Mouse (Mus musculus): ENCODE results near the gene Tnfrsf11a. TPM values are rescaled to one million over a fixed set of nuclear protein-coding genes. Genes with fewer than 3 reads are reported as not detected.

The Tnfrsf11a gene
- polyA plus RNA-seq, 1 experiment = not detected

DNA sequence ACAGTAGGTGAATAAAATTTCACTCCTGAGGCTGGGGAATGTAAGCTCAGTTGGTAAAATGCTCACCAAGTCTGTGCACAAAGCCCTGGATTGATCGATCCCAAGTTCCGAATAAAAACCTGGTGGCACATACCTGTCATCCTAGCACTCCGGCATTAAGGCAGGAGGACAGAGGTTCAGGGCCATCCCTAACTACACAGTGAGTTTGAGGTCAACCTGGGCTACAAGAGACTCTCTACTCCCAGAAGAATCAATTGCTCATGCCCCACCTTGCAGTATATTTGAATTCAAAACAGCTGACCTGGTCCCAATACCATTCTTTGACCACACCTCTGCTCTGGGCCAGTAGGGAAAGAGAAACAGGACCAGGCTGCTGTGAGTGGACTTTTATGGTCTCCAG lies 35.2 kb downstream of the Tnfrsf11a start:
- WGBS = 94% methylated on average over 3 of the region's 3 CpGs
- Histone ChIP-seq H3K27ac (ENCODE audit: insufficient read depth, low read depth, low read length) (no peak overlapping the region), H3K4me3 (ENCODE audit: insufficient read depth, low read depth, low read length) (no peak overlapping the region), H3K4me1 (ENCODE audit: control insufficient read depth, insufficient read depth, low read length) (peaks cover 8% of the 10 kb centered on the region)
- TF ChIP-seq CTCF (IDR thresholded peaks at IDR 0.05; ENCODE audit: insufficient read depth, low read depth, low read length) = no peak
- TF ChIP-seq POLR2A (IDR thresholded peaks at IDR 0.05; ENCODE audit: insufficient read depth, low read depth, low read length) = no peak

- Histone ChIP-seq H3K4me1 (ENCODE audit: control insufficient read depth, insufficient read depth, low read length) (no peaks in the 10 kb centered on the region), H3K4me3 (ENCODE audit: insufficient read depth, low read depth, low read length) (no peak overlapping the region), H3K27ac (ENCODE audit: insufficient read depth, low read depth, low read length) (no peak overlapping the region)
- TF ChIP-seq CTCF (IDR thresholded peaks at IDR 0.05; ENCODE audit: insufficient read depth, low read depth, low read length) (no peak), POLR2A (IDR thresholded peaks at IDR 0.05; ENCODE audit: insufficient read depth, low read depth, low read length) (no peak)
- WGBS = 51% methylated on average over 6 of the region's 6 CpGs
Observed at GRCm38 (mm10) chr1:105819031-105819430, 38.5 kb downstream of the Tnfrsf11a start.

DNA sequence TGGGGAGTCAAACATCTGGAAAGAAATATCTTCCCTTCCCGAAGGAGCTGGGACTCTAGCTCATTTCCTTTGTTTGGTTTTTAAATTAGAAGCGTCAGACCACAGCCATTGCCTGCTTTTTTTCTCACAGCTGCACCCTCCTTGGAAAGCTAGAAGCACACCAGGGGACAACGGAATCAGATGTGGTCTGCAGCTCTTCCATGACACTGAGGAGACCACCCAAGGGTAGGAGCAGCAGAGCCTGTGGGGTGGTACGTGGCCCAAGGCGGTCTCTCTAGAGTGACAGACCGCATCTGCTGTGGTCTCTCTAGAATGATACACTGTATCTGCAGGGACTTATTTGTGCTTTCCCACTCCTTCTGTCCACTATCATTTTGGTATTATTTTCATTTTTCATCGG lies 39.2 kb downstream of the Tnfrsf11a start:
- WGBS = 60% methylated on average over 7 of the region's 7 CpGs
- TF ChIP-seq POLR2A (IDR thresholded peaks at IDR 0.05; ENCODE audit: insufficient read depth, low read depth, low read length) = no peak
- TF ChIP-seq CTCF (IDR thresholded peaks at IDR 0.05; ENCODE audit: insufficient read depth, low read depth, low read length) = no peak
- Histone ChIP-seq H3K27ac (ENCODE audit: insufficient read depth, low read depth, low read length) (no peak overlapping the region), H3K4me3 (ENCODE audit: insufficient read depth, low read depth, low read length) (no peak overlapping the region), H3K4me1 (ENCODE audit: control insufficient read depth, insufficient read depth, low read length) (no peaks in the 10 kb centered on the region)

DNA sequence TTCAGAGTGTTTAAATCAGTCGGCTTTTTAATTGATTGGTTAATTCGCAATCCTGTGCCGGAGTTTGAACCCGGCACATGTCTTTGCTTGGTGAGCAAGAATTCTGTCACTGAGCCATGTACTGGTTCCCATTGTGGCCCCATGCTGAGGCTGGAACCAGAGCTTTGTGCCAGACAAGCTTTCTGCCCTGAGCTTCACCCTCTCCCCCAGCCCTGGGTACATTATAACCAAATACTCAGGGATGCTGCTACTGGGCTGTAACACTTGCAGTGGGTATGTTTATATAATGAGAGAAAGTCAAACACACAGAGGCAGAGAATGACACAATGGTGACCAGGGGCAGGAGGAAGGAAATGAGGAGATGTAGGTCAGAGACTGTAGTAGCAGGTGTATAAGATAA lies 43.8 kb downstream of the Tnfrsf11a start:
- WGBS = 97% methylated on average over 4 of the region's 4 CpGs
- Histone ChIP-seq H3K4me3 (ENCODE audit: insufficient read depth, low read depth, low read length) (no peak overlapping the region), H3K4me1 (ENCODE audit: control insufficient read depth, insufficient read depth, low read length) (no peaks in the 10 kb centered on the region), H3K27ac (ENCODE audit: insufficient read depth, low read depth, low read length) (no peak overlapping the region)
- TF ChIP-seq CTCF (IDR thresholded peaks at IDR 0.05; ENCODE audit: insufficient read depth, low read depth, low read length) (no peak), POLR2A (IDR thresholded peaks at IDR 0.05; ENCODE audit: insufficient read depth, low read depth, low read length) (no peak)

DNA sequence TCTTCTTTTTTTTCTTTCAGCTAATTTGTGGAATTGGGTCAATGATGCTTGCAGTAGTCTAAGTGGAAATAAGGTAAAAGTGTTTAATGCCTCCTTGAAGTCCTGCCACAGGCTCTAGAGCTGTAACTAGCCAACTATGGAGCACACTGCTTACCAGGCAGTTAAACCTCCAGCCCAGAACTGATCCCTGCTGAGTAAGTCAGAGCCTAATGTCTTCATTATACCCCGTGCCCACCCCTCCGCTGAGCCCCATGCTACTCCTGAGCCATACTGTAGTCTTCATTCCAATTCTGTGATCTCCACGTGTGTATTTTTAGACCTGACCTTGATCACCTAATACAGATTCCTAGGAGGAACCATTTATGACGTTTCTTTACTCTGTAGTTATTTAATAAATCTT lies 44.5 kb downstream of the Tnfrsf11a start:
- Histone ChIP-seq H3K4me1 (ENCODE audit: control insufficient read depth, insufficient read depth, low read length) (no peaks in the 10 kb centered on the region), H3K4me3 (ENCODE audit: insufficient read depth, low read depth, low read length) (no peak overlapping the region), H3K27ac (ENCODE audit: insufficient read depth, low read depth, low read length) (no peak overlapping the region)
- 77% methylated on average over 4 of the region's 4 CpGs for WGBS
- TF ChIP-seq POLR2A (IDR thresholded peaks at IDR 0.05; ENCODE audit: insufficient read depth, low read depth, low read length) (no peak), CTCF (IDR thresholded peaks at IDR 0.05; ENCODE audit: insufficient read depth, low read depth, low read length) (no peak)

- WGBS = 88% methylated on average over 7 of the region's 7 CpGs
- H3K4me1 ChIP-seq (ENCODE audit: control insufficient read depth, insufficient read depth, low read length) = no peaks in the 10 kb centered on the region
- no peak for TF ChIP-seq POLR2A (IDR thresholded peaks at IDR 0.05; ENCODE audit: insufficient read depth, low read depth, low read length)
- TF ChIP-seq CTCF (IDR thresholded peaks at IDR 0.05; ENCODE audit: insufficient read depth, low read depth, low read length) = no peak
- no peak overlapping the region for H3K27ac ChIP-seq (ENCODE audit: insufficient read depth, low read depth, low read length)
- H3K4me3 ChIP-seq (ENCODE audit: insufficient read depth, low read depth, low read length) = no peak overlapping the region
Observed at GRCm38 (mm10) chr1:105827374-105827773, 46.9 kb downstream of the Tnfrsf11a start.

DNA sequence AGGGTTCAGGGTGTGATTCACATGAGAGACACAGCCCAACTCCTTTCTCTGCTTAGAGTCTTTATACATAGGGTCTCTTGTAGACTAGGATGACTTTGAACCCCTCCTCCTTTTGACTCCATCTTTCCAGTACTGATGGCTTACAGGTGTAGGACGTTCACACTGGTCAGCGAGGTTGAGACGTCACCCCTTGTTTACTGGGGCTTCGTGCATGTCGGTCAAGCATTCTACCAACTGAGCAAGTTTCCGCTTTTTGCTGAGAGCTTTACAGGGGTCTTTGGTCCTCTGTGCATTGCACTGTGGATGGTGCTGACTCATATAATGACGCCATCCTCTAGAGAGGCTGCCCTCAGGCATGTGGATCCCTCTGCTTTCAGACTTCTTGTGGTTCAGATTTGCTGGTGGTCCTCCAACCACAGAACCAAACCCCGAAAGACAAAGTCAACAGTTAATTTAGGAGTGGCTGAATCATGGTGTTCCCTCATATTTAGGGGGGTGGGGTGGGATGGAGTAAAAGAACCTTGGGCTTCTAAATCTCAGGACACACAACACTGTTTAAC lies 47.3 kb downstream of the Tnfrsf11a start:
- Histone ChIP-seq H3K4me3 (ENCODE audit: insufficient read depth, low read depth, low read length) (no peak overlapping the region), H3K27ac (ENCODE audit: insufficient read depth, low read depth, low read length) (no peak overlapping the region), H3K4me1 (ENCODE audit: control insufficient read depth, insufficient read depth, low read length) (no peaks in the 10 kb centered on the region)
- TF ChIP-seq POLR2A (IDR thresholded peaks at IDR 0.05; ENCODE audit: insufficient read depth, low read depth, low read length) = no peak
- no peak for TF ChIP-seq CTCF (IDR thresholded peaks at IDR 0.05; ENCODE audit: insufficient read depth, low read depth, low read length)
- WGBS = 85% methylated on average over 8 of the region's 8 CpGs

GRCm38 (mm10) chr1:105829171-105829570 lies 48.7 kb downstream of the Tnfrsf11a start:
- 70% methylated on average over 5 of the region's 5 CpGs for WGBS
- no peaks in the 10 kb centered on the region for H3K4me1 ChIP-seq (ENCODE audit: control insufficient read depth, insufficient read depth, low read length)
- H3K27ac ChIP-seq (ENCODE audit: insufficient read depth, low read depth, low read length) = no peak overlapping the region
- TF ChIP-seq POLR2A (IDR thresholded peaks at IDR 0.05; ENCODE audit: insufficient read depth, low read depth, low read length) = no peak
- TF ChIP-seq CTCF (IDR thresholded peaks at IDR 0.05; ENCODE audit: insufficient read depth, low read depth, low read length) = no peak
- no peak overlapping the region for H3K4me3 ChIP-seq (ENCODE audit: insufficient read depth, low read depth, low read length)

DNA sequence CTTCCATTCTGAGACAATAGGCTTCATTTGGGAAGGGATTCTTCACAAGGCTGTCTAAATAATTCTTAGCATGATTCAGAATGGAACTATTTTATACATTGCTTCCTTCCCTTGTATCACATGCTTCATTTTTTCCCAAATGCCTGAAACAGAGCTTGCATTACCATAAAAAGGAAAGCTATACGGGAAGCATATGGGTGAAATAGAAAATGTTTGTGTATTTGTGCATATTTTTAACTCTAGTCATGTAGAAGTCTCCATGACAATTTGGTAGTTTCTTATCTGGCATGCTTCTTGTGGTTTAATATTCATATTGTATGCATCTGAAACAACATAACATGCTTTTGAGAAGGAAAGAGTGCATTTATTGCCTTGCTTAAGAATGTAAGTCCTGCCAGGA lies 52.3 kb downstream of the Tnfrsf11a start:
- TF ChIP-seq POLR2A (IDR thresholded peaks at IDR 0.05; ENCODE audit: insufficient read depth, low read depth, low read length) (no peak), CTCF (IDR thresholded peaks at IDR 0.05; ENCODE audit: insufficient read depth, low read depth, low read length) (no peak)
- 85% methylated on average over 1 of the region's 1 CpGs for WGBS
- H3K4me3 ChIP-seq (ENCODE audit: insufficient read depth, low read depth, low read length) = no peak overlapping the region
- no peak overlapping the region for H3K27ac ChIP-seq (ENCODE audit: insufficient read depth, low read depth, low read length)
- no peaks in the 10 kb centered on the region for H3K4me1 ChIP-seq (ENCODE audit: control insufficient read depth, insufficient read depth, low read length)

DNA sequence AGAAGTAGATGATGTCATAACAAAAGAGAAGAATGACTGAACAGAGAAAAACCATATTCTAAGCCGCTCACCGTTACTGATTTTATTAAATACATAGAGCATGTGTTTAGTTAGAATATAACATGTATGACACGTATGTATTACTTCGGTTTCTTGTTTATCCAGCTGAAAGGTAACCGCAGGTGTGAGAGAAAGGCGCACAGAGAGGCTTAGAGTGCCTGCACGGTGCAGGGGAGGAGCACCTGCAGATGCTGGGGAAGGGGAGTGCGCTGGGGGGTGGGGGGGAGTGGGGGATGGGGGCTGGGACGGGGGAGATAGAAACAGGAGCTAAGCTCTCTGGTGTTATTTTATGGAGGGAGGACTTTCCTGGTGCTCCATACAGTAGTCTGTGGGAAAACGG lies 62.4 kb downstream of the Tnfrsf11a start:
- no peak overlapping the region for H3K4me3 ChIP-seq (ENCODE audit: insufficient read depth, low read depth, low read length)
- 32% methylated on average over 10 of the region's 10 CpGs for WGBS
- H3K27ac ChIP-seq (ENCODE audit: insufficient read depth, low read depth, low read length) = no peak overlapping the region
- H3K4me1 ChIP-seq (ENCODE audit: control insufficient read depth, insufficient read depth, low read length) = peaks cover 8% of the 10 kb centered on the region
- TF ChIP-seq POLR2A (IDR thresholded peaks at IDR 0.05; ENCODE audit: insufficient read depth, low read depth, low read length) (no peak), CTCF (IDR thresholded peaks at IDR 0.05; ENCODE audit: insufficient read depth, low read depth, low read length) (no peak)
